Mouse (Mus musculus) neural tube, embryonic 11.5 days (tissue): Measurements from ENCODE around the gene Rora. TPM values are rescaled to one million over a fixed set of nuclear protein-coding genes. Genes with fewer than 3 reads are reported as not detected.

Experiments
- ATAC-seq: fragments of 200-750 bp; cut with Nextera tagmentation; 2 replicates; pipeline ENCODE4 v1.8.0; 2017; ENCODE audit warnings: moderate number of reproducible peaks, mild to moderate bottlenecking, moderate TSS enrichment, moderate library complexity; ENCODE audit not compliant: insufficient read depth, low FRiP score, low TSS enrichment
- DNase-seq: peaks from one replicate; pipeline ENCODE4 v3.0.0-alpha.2; 2015; ENCODE audit warnings: low spot score
- H3K27ac ChIP-seq: fragments of 300-500 bp; sonication (generic); 2 replicates; pipeline ENCODE4 v1.5.1; 2014; ENCODE audit warnings: low read depth, mild to moderate bottlenecking, low read length
- H3K27me3 ChIP-seq: fragments of 300-500 bp; sonication (generic); 2 replicates; pipeline ENCODE4 v1.6.1; 2014; ENCODE audit warnings: mild to moderate bottlenecking, low read length, mixed read lengths; ENCODE audit not compliant: control insufficient read depth, insufficient read depth
- H3K36me3 ChIP-seq: fragments of 300-500 bp; sonication (generic); 2 replicates; pipeline ENCODE4 v1.6.1; 2014; ENCODE audit warnings: mild to moderate bottlenecking, low read length, moderate library complexity, mixed read lengths; ENCODE audit not compliant: control insufficient read depth, insufficient read depth
- H3K4me1 ChIP-seq: fragments of 300-500 bp; sonication (generic); 2 replicates; pipeline ENCODE4 v1.6.1; 2014; ENCODE audit warnings: low read length, mixed read lengths; ENCODE audit not compliant: control insufficient read depth, insufficient read depth
- H3K4me2 ChIP-seq: fragments of 300-500 bp; sonication (generic); 2 replicates; pipeline ENCODE4 v1.6.1; 2014; ENCODE audit warnings: low read depth, mild to moderate bottlenecking, moderate library complexity
- H3K4me3 ChIP-seq: fragments of 300-500 bp; sonication (generic); 2 replicates; pipeline ENCODE4 v1.5.1; 2014; ENCODE audit warnings: low read depth, low read length
- H3K9ac ChIP-seq: fragments of 300-500 bp; sonication (generic); 2 replicates; pipeline ENCODE4 v1.6.1; 2014; ENCODE audit warnings: mild to moderate bottlenecking, low read length
- H3K9me3 ChIP-seq: fragments of 300-500 bp; sonication (generic); 2 replicates; pipeline ENCODE4 v1.6.1; 2016; ENCODE audit warnings: low read length; ENCODE audit not compliant: control insufficient read depth
- WGBS: fragments of 180-500 bp; shearing (Covaris S2); extraction: QIAGEN DNeasy Blood & Tissue Kit; methylation state at CpG from one replicate; pipeline ENCODE4 v1.1.7; 2014; 5-methylcytosine and 5-hydroxymethylcytosine counted together
- polyA plus RNA-seq: library from polyadenylated mRNA; unstranded; fragments of >200 nt; fragmentation: Nextera tagmentation; extraction: Ambion mirVana; gene quantifications from 2 replicates; pipeline ENCODE4 v1.2.1, GENCODE M21; 2014

The Rora gene
- polyA plus RNA-seq, 1 experiment from 2014 or later: 3.2 TPM

DNA sequence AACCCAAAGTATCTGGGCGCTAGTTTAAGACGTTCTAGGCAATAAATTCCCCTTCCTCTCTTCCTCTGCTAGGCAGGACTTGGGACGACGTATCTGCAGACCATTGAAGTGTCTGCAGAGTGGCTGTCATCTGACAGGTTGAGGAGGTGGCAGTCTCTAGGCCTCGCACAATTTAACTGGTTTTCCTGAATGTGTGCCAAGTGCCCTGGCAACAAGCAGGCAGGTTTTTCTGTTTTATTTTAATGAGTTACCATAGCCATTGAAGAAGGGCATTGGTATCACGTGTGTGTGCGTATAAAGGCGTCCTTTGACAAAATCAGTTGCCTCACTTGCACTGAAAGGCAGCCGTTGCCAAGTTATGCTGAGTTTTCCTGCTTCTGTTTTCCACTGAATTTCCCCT lies 619.3 kb downstream of the Rora start:
- DNase-seq: no peak
- Histone ChIP-seq H3K9ac (no peak overlapping the region), H3K4me1 (no peaks in the 10 kb centered on the region), H3K4me2 (no peak overlapping the region), H3K27me3 (no peaks in the 10 kb centered on the region), H3K9me3 (no peaks in the 10 kb centered on the region), H3K27ac (no peak overlapping the region), H3K36me3 (no peaks in the 10 kb centered on the region), H3K4me3 (no peak overlapping the region)
- ATAC-seq: no peak
- 60% methylated on average over 9 of the region's 9 CpGs for WGBS

DNA sequence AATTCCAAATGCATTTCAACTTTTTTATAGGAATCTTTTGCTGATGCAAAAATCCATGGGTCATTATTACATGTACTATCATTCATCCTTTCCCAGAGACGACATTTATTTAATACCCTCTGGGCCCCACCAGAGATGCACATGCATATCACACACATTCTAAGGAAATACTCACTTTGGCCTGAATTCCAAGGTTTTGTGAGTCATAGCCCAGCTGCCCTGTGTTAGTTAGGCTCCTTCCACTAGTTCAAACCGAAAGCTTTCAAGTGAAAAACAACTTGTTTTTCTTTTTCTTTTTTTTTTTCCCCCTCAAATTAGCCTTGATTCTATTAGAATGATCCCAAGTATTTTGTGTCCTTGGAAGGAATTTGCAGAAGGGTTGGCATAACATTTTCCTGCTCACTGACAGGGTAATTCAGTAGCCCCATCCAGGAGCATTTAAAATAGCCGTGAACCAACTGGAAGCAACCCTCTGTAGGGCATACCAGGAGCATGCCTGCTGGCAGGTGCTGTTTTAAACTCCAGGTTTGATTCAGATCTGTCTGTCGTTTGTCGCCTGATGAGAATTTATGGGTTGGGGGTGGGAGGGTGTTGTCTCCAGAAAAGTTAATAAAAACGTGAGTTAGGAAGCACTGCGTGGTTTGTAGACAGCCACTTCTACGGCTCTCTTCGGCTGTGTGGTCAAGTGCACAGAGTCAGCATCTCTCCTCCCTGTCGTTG lies 621.3 kb downstream of the Rora start:
- Histone ChIP-seq H3K4me1 (no peaks in the 10 kb centered on the region), H3K9ac (no peak overlapping the region), H3K27ac (no peak overlapping the region), H3K27me3 (no peaks in the 10 kb centered on the region), H3K4me2 (no peak overlapping the region), H3K36me3 (no peaks in the 10 kb centered on the region), H3K9me3 (no peaks in the 10 kb centered on the region), H3K4me3 (no peak overlapping the region)
- DNase-seq: no peak
- ATAC-seq: no peak
- WGBS: 65% methylated on average over 10 of the region's 10 CpGs

DNA sequence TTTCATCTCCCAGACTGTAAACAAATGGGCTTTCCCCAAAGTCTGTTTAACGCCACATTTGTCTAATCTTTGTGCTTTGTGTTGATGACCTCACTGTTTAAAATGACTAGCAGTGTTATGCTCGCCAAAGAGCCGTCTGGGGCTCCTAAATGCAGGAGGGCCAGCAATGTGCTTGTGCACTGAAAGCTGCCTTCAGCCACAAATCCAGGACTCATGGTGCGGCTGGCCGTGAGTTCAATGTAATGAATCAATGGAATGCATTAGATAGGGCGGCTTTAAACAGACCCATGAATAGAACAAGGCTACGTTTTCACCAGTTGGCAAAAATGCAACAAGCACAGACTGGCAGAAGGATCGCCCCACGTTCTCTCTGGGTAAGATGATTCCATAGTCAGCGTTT lies 623.7 kb downstream of the Rora start:
- Histone ChIP-seq H3K27me3 (no peaks in the 10 kb centered on the region), H3K9me3 (no peaks in the 10 kb centered on the region), H3K36me3 (no peaks in the 10 kb centered on the region), H3K9ac (no peak overlapping the region), H3K4me2 (no peak overlapping the region), H3K4me3 (no peak overlapping the region), H3K27ac (no peak overlapping the region), H3K4me1 (no peaks in the 10 kb centered on the region)
- 59% methylated on average over 10 of the region's 10 CpGs for WGBS
- ATAC-seq (no peak), DNase-seq (no peak)

DNA sequence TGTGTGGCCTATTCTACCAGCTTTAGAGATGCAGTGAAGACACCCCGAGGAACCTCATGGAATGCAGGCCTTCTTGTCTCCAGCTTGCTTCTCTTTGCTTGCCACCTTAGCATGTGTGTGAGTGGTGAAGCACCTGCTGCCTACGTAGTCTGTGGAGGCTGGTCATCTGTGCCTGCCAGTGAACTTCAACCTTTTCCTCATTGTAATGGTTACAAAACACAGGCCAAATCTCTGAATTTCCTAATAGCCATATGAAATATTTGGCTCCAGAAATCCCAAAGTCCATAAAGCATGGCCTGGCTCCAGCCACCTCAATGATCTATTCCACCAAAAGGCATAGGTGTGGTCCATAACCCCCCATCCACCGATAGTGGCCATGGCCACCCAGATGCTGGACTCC lies 631.4 kb downstream of the Rora start:
- Histone ChIP-seq H3K4me3 (no peak overlapping the region), H3K4me2 (no peak overlapping the region), H3K9me3 (no peaks in the 10 kb centered on the region), H3K9ac (no peak overlapping the region), H3K27me3 (0 out of 2 replicates have a peak, but pooled peaks cover 2% of the 10 kb centered on the region), H3K36me3 (no peaks in the 10 kb centered on the region), H3K4me1 (no peaks in the 10 kb centered on the region), H3K27ac (no peak overlapping the region)
- ATAC-seq (no peak), DNase-seq (no peak)
- WGBS: 96% methylated on average over 3 of the region's 3 CpGs

DNA sequence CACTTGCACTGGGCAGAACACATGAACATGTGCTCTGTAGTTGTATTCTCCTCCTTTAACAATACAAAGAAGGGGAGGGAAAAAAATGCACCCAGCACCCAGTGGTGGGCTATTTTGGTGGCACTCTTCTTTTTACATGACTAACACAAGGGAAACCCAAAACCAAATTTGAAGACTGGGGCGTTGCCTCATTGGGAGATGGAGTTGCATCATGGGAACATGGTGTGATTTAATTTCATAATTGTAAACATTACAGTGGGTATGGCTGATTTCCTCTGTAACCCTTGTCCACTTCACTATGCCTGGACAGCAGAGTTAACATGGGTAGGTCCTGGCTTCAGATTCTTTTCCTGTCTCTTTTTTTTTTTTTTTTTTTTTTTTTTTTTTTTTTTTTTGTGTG lies 634.5 kb downstream of the Rora start:
- ATAC-seq (no peak), DNase-seq (no peak)
- Histone ChIP-seq H3K4me2 (no peak overlapping the region), H3K27ac (no peak overlapping the region), H3K36me3 (no peaks in the 10 kb centered on the region), H3K4me1 (peaks cover 10% of the 10 kb centered on the region), H3K4me3 (no peak overlapping the region), H3K27me3 (peaks cover 18% of the 10 kb centered on the region), H3K9me3 (no peaks in the 10 kb centered on the region), H3K9ac (no peak overlapping the region)
- WGBS: 83% methylated on average over 1 of the region's 1 CpGs

DNA sequence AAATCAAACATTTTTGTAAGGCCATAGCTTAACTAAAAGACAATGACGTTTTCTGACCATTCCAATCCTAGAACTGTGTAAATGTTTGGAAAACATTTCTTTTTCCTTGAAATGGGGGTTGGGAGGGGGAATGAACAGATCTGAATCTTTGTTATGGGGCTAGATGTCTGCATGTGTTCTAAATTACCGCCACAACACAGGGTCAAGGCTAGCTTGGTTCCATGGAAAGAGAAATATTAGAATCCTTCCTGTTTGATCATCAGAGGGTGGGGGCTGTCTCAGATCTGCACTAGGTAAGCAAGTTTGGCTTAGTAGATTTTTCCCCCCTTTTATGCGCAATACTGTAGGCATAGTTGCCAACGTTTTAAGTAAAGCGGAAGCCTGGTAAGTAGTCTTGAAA lies 635.0 kb downstream of the Rora start:
- no peak overlapping the region for H3K4me3 ChIP-seq
- ATAC-seq (no peak), DNase-seq (no peak)
- H3K9ac ChIP-seq: no peak overlapping the region
- 52% methylated on average over 5 of the region's 5 CpGs for WGBS
- H3K4me1 ChIP-seq: peaks cover 10% of the 10 kb centered on the region
- H3K27ac ChIP-seq: no peak overlapping the region
- H3K27me3 ChIP-seq: peaks cover 18% of the 10 kb centered on the region
- no peaks in the 10 kb centered on the region for H3K36me3 ChIP-seq
- no peak overlapping the region for H3K4me2 ChIP-seq
- no peaks in the 10 kb centered on the region for H3K9me3 ChIP-seq

DNA sequence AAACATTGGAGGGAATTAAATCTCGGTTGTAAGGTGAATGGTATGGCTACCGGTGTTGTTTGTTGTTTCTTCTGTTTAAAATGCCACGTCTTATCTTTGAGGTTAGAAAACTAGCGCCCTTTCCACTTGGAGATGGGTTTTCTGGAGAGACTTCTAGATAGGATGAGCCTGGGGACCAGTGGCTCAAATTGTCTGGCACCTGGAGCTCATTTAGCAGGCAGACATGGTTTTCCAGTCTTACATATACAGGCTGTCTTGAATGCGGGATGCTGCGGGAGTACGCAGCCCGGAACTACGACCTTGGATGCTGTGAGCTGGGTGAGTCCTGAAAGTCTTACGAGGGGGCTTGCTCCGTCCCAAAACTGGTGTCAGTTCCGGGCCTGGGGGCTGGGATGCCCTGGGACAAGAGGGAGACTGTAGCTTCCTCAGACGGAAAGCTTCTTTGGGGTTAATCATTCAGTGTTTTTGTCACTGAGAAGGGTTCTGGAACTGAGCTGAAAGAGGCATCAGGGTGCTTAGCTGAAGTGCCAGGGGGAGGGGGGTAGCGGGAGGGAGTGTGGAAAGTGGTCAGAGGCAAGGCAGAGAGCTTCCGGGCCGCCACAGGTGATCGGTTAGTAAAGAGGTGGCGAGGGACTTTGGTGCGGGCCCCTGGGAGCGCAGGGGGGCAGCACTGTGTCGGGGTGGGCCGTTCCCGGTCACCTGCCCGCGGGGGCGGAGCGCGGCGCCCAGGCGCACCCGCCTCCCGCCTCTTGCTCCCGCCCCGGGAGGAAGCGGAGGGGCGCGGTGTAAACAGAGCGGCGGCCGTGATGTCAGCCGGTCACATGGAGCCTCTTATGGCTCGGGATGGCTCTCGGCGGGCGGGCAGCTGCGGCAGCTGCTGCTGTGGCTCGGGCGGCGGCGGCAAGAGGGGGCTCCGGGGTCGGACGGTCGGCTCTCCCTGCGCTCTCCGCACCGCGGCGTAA lies 635.8 kb downstream of the Rora start:
- peaks cover 10% of the 10 kb centered on the region for H3K4me1 ChIP-seq
- H3K4me2 ChIP-seq: peak overlapping the region; percentile 99
- H3K9me3 ChIP-seq: no peaks in the 10 kb centered on the region
- ATAC-seq (peak; percentile 88), DNase-seq (peak; percentile 79)
- whole genome bisulfite sequencing: 2% methylated on average over 50 of the region's 59 CpGs
- no peaks in the 10 kb centered on the region for H3K36me3 ChIP-seq
- H3K9ac ChIP-seq: peak overlapping the region; percentile 55
- peak overlapping the region; percentile 73 for H3K4me3 ChIP-seq
- H3K27me3 ChIP-seq: peaks cover 18% of the 10 kb centered on the region
- H3K27ac ChIP-seq: no peak overlapping the region

DNA sequence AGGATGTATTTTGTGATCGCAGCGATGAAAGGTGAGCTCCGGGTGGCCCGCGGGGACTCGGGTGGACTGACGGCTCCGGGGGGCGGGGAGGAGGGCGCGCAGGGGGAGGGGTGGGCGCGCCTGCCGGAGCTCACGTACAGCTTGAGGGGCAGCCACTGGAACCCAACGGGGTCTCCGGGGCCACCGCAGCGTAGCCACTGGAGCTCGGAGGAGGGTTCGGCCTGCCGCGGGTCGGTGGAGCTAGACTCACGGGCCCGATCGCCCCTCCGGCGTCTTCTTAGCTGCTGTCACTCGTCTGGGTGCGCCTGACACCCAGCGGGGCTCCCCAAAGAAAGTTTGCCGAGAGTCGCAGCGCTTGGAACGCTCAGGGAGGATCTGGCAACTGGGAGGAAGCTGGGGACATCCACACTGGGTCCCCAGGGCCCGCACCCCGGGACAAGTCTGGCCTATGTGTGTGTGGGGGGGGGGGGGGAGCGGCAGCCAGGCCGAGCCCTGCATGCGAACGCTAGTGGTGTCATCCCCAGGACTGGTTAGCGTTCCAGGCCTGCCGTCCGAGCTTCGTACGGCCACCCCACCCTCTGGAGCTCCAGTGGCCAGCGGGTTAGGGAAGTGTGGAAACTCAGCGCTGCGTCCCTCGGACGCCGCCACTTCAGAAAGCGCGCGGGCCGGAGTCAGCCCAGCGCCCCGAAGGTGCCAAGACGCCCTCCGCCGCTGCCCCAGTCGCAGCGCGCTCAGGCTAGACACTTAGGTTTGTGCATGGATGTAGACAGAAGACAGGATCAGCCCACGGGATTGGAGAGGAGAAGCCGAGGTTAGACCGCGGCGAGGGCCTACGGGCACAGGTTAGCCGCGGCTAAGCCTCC lies 636.7 kb downstream of the Rora start:
- Histone ChIP-seq H3K9me3 (no peaks in the 10 kb centered on the region), H3K9ac (peak overlapping the region; percentile 55), H3K4me2 (peak overlapping the region; percentile 99), H3K27me3 (peaks cover 18% of the 10 kb centered on the region), H3K36me3 (no peaks in the 10 kb centered on the region), H3K4me1 (peaks cover 10% of the 10 kb centered on the region), H3K27ac (no peak overlapping the region), H3K4me3 (peak overlapping the region; percentile 73)
- ATAC-seq: peak; percentile 53
- WGBS: under 1% methylated on average over 63 of the region's 73 CpGs
- DNase-seq: peak; percentile 56
